Mouse (Mus musculus) frontal cortex, postnatal 36 days (tissue): ENCODE measurements around the gene Tex29.
"Not testable (repeated sequence)": the region's sequence is repeated elsewhere in the genome, so short reads cannot be mapped to it uniquely, and the experiment has no call there.

Experiments
- DNase-seq, 2 experiments: peaks; one replicate each; pipeline ENCODE4 v3.0.0; 2022; ENCODE audit warnings: low spot score in 2 of 2

Gene Tex29

GRCm38 (mm10) chr8:11831174-11831573 is 9.1 kb upstream of the Tex29 start:
- DNase-seq, result no peak

DNA sequence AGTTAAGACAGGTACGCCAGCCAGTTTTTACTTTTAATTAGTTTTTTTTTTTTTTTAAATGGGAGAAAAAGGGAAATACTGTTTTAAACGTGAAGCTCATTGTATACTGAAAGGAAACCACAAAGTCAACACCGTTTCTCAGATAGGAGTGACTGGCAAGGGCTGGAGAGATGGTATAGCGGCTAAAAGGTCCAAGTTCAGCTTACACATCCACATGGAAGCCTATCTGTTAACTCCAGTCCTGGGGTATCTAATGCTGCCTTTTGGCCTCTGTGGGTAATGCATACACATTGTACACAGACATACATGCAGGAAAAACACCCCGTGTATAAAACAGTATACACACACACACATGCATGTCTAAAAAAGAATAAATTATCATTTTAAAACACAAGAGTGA is 8.3 kb upstream of the Tex29 start:
- no peak for DNase-seq

- no peak for DNase-seq
These were observed 7.1 kb upstream of the Tex29 start for GRCm38 (mm10) chr8:11833157-11833556.

- no peak for DNase-seq
These were observed 6.1 kb upstream of the Tex29 start for GRCm38 (mm10) chr8:11834200-11834599.

DNA sequence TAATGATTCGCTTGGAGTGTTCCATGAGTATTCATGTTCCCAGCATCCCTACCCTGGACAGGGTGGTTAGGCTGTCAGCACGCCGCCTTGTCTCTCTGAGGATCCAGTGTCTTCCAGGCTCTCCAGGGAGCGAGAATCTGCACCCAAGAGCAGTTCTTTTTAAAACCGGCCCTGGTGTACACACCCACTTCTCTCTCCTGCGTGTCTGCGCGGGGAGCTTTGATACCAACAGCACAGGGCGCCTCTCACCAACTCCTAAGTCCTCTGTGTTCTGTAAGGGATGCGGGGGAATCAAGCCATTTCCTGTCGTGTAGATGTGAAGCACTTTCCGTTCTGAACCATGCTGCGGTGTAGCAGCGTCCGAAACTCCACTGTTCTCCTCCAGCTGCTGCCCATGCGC is 5.6 kb upstream of the Tex29 start:
- no peak for DNase-seq

- DNase-seq, result no peak
These were observed 1.3 kb downstream of the Tex29 start for GRCm38 (mm10) chr8:11841571-11841970.

- DNase-seq, result no peak
These were observed 2.5 kb downstream of the Tex29 start for GRCm38 (mm10) chr8:11842757-11843156.

DNA sequence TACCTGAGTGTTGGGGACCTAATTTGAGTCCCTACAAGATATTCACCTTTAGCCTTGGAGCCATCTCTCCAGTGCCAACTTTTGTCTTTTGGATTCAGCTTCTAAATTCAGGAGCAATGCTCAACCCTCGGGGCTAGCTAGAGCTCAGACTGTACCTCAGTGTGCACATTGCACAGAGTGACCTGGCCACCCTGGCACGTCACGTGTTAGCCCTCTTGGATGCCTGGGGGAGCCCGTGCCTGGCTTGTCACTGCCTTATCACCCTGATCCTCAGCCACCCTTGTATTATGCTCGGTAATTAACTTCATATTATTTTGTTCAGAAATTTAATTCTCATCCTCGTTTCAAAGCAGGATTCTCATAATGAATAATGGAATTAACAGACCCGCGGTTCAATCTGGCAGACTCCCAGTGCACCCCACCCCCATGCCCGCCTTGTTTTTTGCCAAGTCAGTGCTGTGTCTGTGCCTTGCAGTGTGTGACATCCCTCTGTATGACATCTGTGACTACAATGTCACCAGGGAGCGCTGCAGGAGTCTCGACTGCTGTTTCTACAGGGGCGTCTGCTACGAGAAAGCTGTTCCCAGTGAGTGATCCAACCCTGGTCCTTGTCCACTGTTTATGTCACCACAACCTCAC is 3.5 kb downstream of the Tex29 start:
- no peak for DNase-seq

DNA sequence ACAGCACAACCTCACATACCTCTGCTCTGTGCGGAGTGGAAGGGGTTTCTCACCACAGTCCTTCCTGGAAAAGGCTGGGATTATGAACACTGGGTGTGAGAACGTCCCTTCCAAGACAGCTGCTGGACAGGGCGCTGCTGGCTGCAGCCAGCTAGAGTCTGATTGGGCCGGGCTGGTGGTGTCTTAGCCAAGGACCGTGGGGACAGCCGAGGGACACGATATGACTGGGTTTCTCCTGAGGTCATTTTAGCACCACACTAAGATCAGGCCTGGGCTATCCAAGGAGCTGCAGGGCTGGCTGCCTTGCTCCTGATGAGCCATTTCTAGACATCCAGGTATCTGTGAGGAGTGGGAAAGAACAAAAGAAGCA is 4.0 kb downstream of the Tex29 start:
- DNase-seq, result no peak

DNA sequence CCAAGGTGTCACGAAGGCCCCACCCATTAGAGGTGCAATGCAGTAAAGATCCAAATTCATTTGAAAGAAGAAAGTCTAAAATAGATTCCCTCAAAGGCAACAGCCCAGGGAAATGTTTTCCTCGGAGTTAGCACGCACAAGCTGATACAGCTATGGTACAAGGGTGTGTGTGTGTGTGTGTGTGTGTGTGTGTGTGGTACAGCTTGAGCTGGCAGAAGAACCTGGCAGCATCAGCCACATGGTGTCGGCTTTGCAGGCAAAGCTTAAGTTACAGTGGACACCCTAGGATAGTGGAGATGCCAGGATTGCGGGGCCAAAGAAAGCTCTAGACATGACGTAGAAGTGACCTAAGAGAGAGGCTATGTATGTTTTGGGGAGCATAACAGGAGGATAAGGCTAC is 6.5 kb downstream of the Tex29 start:
- no peak for DNase-seq

DNA sequence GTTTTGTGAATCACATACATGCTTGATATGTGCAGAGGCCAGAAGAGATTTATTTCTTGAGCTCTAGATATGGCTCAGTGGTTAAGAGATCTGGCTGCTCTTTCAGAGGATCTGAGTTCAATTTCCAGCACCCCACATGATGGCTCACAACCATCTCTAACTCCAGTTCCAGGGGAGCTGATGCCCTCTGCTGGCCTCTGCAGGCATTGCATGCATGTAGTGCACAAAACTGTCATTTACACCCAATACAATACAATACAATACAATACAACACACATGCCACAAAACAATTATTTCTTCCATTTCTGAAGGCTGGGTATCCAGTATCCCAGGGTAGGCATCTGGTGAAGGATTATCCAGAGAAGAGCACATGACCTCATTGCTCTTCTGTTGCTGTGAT is 27.6 kb downstream of the Tex29 start:
- DNase-seq, result no peak

GRCm38 (mm10) chr8:11874227-11874626 is 34.0 kb downstream of the Tex29 start:
- not testable (repeated sequence) for DNase-seq

DNA sequence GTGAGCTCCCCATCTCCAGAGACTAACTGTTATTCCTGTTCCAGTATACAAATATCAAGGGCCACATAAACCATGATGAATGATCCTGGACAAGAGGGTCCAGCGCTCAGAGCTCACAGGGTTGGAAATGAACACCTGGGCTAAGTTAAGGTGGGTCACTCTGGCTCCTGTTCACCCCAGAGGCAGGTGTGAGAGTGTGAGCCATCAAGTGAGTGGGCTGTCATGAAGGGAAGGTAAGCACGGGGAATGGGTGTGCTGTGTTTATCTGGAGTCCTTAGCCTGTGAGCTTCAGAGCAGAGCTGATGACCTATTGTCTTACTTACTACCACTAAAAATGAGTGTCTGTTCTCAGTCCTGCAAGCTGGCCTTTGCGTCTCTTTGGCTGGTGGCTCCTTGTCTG is 44.4 kb downstream of the Tex29 start:
- no peak for DNase-seq

DNA sequence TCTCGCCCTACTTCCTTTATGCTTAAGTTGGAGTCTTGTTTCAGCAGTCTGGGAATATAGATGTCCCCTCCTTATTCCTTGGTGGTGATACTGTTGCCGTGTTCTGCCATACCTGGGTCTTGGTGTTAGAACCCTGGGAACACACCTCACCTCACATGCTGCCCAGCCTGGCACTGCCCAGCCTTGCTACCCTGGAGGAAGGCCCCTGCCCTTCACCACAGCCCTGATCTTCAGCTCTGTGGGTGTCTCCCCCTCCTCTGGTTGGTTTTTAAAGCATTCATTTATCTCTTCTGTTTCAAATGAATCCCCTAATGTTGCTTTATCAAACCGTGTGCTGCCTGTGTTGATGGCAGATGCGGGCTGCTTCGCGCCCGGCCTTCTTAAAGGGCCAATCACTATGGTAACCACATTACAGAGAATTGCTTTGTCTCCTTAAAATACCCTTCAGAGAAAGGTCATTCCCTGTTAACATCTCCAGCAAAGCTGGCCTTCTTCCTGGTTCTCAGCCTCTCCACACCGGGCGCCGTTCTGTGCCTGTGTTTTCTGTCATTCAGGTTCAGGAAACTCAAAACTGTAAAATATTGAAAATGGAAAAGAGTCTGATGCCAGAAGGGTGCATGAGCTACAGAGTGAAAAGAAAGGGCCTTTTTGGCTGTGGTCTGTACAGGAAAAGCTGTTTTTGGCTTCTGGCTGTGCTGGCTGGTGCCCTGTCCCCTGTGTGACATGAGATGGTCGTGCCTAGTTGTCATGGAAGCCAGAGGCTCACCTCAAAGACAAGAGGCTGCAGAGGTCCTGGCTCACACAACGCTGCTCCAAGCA is 45.8 kb downstream of the Tex29 start:
- peak in 1 of 2 experiments; percentile 4 for DNase-seq

- no peak for DNase-seq
These were observed 46.5 kb downstream of the Tex29 start for GRCm38 (mm10) chr8:11886824-11887223.

DNA sequence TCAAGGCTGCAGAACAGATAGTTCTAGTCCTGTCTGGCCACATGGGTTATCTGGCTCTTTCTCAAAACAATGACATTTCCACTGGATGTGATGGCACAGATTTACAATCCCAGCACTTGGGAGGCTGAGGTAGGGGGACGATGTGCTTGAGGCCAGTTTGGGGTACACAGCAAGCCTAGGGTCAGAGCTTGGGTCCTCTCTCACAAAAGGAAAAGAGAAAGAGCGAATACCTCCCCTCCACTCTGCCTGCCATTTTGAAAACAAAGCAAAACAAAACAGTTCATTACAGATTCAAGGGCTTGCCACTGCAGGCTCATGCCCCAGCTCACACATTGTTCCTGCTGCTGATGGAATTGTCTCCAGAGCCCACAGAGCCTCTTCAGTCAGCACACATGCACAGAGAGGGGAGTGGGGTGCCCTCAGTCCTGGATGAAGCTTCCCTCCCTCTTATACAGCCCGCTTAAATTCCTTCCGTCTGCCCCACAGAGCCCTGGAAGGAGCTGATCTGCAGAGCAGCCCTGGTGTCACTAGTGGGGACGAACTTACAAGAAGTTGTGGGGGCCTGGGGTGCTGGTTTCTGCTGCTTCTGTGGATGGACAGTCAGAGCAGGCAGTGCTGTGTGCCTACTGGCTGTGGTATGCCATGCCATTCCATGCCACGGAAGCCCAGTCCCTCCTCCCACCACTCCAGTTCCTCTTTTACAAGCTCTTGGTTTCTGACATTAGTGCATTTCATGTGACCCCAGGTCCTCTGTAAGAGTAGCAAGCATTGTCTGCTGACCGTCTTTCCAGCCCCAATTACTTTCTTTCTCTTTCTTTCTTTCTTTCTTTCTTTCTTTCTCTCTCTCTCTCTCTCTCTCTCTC is 49.1 kb downstream of the Tex29 start:
- no peak for DNase-seq

- DNase-seq, result no peak
These were observed 52.5 kb downstream of the Tex29 start for GRCm38 (mm10) chr8:11892756-11893155.

DNA sequence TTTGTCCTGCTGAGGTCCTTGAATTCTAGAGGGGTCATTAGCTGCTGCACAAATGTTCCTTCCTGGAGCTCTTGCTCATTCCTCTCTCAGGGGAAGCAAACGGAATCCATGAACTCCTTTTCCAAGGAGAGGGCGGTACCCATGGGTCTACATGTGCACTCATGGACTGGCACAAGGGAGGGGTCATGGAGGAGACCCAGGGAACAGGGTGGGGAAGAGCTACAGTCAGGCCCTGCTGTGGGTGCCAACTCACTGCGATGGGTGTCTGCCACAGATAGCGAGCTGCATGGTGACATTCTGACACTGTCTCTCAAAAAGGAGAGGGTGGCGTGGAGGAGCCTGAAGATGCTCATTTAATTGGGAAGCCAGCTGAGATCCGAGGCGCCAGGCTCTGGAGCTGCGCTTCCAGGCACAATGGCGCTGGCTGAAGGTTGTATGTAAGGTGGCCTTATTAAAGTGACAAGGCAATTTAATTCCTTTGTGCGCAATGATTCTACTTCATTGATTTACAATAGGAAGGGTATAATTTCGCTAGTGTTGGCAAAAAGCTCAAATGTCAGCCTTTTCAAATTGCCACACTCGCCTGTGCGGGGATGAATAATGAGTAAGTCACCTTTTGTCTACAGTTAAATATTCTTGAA is 55.9 kb downstream of the Tex29 start:
- DNase-seq, result no peak

GRCm38 (mm10) chr8:11896677-11897076 is 56.4 kb downstream of the Tex29 start:
- DNase-seq, result no peak

GRCm38 (mm10) chr8:11898814-11899213 is 58.5 kb downstream of the Tex29 start:
- no peak for DNase-seq
